Mouse (Mus musculus) 3134 (cell line): Measurements from ENCODE around the gene Rac2.

Experiments used
- DNase-seq: peaks from one replicate; pipeline ENCODE4 v3.0.0-alpha.2; 2011; ENCODE audit warnings: low spot score; ENCODE audit not compliant: insufficient read length; ENCODE audit errors: extremely low read depth

Rac2 gene

GRCm38 (mm10) chr15:78548711-78549110, 23.9 kb downstream of the Rac2 start:
- no peak for DNase-seq

- DNase-seq, result no peak
Observed at GRCm38 (mm10) chr15:78548336-78548665, 24.3 kb downstream of the Rac2 start.

DNA sequence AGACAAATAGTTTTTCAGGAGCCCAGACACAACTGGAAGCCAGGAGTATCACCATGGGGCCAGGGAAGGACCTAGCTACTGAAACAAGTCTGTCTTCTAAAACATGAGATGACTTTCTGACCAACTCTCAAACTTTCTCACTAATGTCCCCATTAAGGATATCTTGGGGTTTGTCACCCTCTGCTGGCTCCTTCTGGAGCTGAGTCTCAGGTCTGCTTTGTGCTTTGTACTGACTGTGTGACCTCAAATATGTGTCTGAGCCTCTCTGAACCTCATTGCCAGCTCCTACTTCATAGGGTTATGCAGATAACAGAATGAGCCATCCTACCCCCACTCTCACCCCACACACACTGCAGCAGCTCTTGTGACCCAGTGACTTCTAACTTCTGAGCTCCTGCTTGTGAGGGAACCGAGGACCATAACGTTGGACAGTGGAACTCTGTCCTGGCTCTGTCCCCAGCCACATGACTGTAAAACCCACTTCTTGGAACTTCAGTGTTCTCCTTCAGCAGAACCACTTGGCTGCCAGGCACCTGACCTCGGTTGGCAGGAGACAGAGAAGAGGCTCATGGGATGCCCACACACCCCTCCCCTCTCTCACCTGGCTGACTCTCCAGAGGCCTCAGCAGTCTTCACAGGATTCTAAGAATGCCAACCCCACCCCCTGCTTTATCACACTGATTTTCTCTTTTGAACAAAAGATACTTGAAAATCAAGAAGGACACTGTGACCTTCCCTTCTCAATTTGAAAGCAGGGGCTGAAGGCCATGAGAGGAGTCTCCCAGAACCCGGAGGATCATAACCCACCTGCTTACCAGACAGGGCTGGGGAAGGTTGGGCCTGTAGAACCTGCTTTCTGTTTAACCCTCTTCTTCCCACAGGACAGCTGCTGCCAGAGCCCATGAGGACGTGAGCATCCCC, 24.9 kb downstream of the Rac2 start:
- no peak for DNase-seq

- no peak for DNase-seq
Observed at GRCm38 (mm10) chr15:78546060-78546459, 26.5 kb downstream of the Rac2 start.

- no peak for DNase-seq
Observed at GRCm38 (mm10) chr15:78544561-78545001, 28.0 kb downstream of the Rac2 start, which contains the start of gene Sstr3. TSS of gene Sstr3 (minus strand) at chr15:78544685.

DNA sequence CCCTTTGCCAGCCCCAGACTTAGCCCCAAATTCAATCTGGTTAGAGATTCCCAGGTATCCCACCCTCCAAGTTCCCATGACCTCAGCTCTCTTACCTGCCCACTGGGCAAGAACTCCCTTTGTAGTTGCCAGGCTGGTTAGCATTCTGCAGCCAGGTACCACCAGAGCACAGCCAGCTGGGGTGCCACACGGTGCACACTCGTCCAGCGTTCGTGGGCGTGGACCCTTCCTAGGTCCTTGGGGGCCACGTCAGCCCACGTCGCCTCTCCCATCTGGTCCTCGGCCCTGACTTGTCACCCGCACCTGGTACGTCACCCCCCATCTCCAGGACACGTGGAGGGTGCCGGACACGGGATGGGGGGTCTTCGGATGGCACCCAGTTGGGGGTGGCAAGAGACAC, 28.5 kb downstream of the Rac2 start:
- DNase-seq, result no peak

DNA sequence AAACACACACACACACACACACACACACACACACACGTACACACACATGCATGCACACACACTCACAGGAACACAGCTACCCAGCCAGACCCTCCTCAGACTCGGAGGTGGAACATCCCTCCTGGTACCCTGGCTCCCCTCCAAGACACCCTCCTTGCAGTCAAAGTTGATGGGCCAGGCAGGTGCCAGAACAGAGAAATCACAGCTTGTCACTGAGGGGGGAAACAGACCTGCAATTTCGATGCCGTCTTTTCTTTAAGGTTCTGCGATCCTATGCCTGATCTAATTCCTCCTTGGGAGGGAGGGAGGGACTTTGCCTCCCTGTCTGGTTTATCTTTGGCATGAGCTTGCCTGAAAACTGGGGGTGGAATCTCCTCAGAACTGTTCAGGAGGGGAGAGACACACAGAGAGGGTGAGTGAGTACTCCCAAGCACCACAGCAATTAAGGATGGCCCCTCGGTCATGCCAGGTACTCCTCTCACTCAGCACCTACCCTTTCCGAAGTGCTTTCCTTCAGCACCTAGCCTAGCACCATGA, 29.7 kb downstream of the Rac2 start:
- DNase-seq, result no peak

DNA sequence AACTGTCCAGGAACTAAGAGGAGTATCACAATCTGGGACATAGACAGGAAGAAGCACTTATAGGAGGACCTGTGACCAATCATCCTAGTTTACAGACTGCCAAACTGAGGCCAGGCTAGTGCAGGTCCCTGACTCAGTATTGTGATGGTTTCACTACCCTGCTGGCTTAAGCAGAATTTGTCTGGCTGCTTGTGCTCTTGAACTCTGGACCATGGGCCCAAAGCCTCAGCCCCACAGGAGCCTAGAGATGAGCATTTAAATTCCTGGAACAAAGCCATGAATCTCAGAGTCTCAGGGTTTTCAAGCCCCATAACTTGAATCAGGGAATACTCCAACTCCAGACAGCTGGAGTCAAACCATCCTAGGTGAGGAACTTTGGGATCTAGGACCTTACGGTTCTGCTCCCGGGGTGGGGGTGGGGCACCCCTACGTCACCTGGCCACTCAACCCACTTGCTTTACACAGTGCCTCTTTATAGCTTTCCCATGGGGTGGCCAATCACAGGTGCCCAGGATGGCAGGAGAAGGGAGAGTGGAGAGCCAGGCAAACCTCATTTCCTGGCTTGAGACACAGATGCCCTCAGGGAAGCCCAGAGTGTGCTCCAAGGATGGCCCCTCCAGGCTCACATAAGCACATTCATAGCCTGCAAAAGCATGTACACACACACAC, 30.4 kb downstream of the Rac2 start:
- no peak for DNase-seq

DNA sequence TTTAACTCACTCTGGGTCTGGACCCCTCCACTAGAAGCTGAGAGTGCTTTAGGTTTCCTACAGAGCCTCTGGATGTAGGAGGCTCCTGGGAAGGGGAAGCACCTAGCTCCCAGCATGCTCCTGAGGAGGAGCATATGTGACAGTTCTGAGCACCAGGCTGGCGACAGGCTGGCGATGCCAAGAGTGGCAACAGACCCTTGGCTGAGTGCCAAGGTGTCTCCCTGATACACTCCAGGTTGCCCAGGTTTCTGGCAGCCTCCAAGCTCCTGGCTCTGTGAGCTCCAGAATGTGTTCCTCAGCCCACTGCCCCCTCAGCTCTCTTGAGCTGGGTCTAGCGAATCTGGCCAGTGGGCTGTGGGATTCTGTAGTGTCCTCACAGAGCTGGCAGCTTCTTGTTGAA, 31.0 kb downstream of the Rac2 start:
- no peak for DNase-seq

DNA sequence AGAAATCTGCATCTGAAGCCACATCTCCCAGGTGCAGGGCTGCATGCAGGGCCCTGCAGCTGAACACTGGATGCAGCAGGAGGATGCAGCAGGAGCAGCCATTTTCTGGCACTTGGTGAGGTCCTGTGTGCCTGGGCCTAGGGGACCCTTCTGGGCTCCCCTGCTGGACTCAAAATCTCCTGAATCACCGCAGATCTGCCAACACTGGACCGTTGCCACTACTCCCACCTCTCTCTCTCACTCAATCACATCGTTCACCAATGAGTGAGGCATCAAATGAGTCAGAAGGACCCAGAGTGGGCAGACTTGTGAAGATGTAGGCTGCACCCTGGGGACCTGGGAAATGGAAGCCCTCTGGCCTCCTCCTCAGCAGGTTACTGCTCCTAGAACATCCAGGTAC, 31.5 kb downstream of the Rac2 start:
- DNase-seq, result no peak

DNA sequence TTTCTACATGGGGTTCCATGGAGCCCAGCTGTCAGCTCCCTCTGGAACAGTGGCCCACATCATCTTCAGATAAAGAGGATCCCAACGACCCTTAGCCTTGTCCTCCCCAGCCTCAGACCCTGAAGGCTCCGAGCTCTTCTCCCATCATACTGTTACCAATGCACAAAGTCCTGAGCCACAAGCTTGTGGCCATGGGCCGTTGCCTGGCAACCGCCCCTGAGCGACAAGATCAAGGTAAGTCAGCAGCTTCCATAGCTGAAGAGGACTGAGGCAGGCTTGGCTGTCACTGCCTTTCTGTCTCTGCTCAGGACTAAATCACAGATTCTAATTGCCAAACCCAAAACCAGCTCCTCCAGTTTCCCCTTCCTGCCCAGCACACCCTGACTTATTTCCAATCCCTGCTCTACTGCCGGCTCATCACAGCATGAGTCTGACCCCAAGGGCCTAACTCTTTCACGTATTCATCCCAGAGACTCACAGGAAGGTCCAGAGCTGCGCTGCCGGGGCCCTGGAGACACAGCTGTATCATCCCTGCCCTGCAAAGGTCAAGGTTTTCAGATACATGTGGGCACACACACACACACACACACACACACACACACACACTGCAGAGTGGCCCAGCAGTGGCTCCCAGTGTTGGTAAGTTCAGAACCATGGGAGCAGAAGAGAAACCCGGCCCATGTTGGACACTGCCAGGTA, 36.7 kb downstream of the Rac2 start:
- DNase-seq, result no peak

DNA sequence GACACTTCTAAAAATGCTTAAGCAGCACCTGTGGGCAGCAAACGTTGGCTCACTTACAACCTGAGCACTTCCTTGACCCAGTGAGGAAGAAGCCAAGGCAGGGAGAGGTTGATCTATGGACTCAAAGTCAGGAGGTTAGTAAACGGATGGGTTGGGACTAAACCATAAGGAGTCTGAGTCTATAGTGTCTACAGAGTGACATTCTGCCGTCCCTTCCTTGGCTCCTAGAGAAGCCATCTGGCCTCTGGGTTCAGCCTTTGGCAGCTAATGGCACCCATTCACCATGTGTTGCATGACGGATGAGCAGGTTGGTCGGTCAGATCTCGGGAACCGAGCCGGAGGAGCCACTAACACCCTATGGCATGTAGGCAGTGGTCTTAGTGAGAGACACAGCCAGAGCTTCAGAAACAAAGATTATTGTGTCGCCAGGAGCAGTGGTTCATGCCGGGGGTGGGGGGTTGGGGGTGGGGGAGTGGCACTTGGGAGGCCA, 39.2 kb downstream of the Rac2 start:
- DNase-seq, result no peak

GRCm38 (mm10) chr15:78532566-78533345, 39.8 kb downstream of the Rac2 start:
- DNase-seq, result no peak

DNA sequence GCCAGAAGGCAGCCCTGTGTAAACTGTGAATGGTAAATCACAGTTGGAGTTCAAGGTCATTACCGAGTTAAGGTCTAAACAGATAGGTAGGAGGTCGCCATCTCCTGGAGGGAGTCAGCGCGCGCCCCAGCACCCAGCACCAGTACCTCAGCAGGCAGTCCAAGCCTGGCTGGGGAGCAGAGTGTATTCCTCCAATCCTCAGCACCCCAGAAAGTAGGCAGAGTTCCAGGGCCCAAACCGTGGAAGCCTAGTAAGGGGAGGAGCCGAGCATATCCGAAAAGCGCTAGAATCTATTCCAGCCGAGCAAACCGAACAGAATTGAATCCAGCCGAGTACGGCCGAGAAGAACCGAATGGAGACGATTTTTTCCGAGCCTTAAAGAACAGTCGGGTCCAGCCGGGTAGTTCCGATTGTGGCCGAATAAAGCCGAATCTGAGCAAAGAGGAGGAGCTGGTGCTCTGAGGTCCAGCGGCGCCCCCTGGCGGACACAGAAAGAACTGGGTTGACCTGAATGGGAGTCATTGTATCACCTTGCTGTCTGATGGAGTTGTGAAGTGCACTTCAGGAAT, 40.6 kb downstream of the Rac2 start:
- peak; percentile 91 for DNase-seq

DNA sequence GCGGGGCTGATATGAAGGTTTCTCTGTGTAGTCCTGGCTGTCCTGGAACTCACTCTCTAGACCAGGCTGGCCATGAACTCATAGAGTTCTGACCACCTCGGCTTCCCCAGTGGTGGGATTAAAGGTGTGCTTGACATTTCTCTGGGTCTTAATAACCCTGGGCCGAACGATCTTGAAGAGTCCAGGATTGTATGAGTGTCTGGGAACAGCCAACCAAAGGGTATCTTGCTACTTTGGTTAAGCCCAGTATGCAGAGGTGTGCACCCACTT, 41.2 kb downstream of the Rac2 start:
- no peak for DNase-seq

GRCm38 (mm10) chr15:78530671-78531450, 41.7 kb downstream of the Rac2 start, which contains the start of gene C1qtnf6:
TSS of gene C1qtnf6 (minus strand) at chr15:78531416.
- DNase-seq, result peak; percentile 88

DNA sequence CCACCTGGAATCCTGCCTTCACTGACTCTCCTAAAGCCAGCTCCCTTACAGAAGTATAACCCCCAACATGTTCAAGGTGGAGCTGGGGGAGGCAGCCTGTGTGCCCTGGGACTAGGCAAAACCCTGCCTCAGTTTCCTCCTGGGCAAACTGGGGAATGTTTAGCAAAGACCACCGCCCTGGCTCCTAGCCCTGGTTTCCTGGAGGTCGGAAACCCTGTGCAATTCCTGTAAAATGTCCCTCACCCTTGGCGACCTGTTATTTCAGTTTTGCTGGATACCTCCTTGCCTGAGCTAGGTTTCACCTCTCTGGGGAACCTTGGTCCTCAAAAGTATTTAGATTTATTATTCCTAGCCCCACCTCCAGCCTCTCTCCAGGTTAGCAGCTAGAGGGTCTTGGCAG, 42.4 kb downstream of the Rac2 start:
- no peak for DNase-seq

- DNase-seq, result peak; percentile 87
Observed at GRCm38 (mm10) chr15:78529428-78529990, 43.1 kb downstream of the Rac2 start.
